ENCODE assay signal across 17 mouse cellular contexts in genomic region chr9:81716980-81717868, GRCm38 (mm10).
"Had no signal": no experiment of that assay in that cellular context is flagged by ENCODE, and none has a peak within 500 bp of the region (broad histone marks: within the 10 kb centered on the region; RNA-seq: fewer than 3 reads in every experiment).

No protein-coding gene starts in this region.

- H3K36me3 ChIP-seq: limb, embryonic 12.5 days; liver, embryonic 13.5 days; lung, embryonic 15.5 days; midbrain, embryonic 12.5 days; neural tube, embryonic 15.5 days had no signal

- H3K9me3 ChIP-seq: limb, embryonic 12.5 days; liver, embryonic 13.5 days; lung, embryonic 15.5 days; midbrain, embryonic 12.5 days; neural tube, embryonic 15.5 days had no signal

- ATAC-seq: intestine, postnatal 0 days; liver, postnatal 0 days; midbrain, embryonic 16.5 days had no signal

- H3K9ac ChIP-seq: limb, embryonic 12.5 days; liver, embryonic 13.5 days; liver, postnatal 0 days; lung, embryonic 15.5 days; midbrain, embryonic 12.5 days; neural tube, embryonic 15.5 days had no signal

- H3K27me3 ChIP-seq: limb, embryonic 12.5 days; liver, embryonic 13.5 days; lung, embryonic 15.5 days; midbrain, embryonic 12.5 days; neural tube, embryonic 15.5 days had no signal

- H3K4me1 ChIP-seq: limb, embryonic 12.5 days; liver, embryonic 13.5 days; lung, embryonic 15.5 days; midbrain, embryonic 12.5 days; neural tube, embryonic 15.5 days had no signal

- H3K4me3 ChIP-seq: layer of hippocampus, adult 2 months; limb, embryonic 12.5 days; liver, embryonic 13.5 days; lung, embryonic 15.5 days; midbrain, embryonic 12.5 days; neural tube, embryonic 15.5 days had no signal

- H3K27ac ChIP-seq: kidney, postnatal 0 days; layer of hippocampus, adult 2 months; limb, embryonic 12.5 days; liver, embryonic 13.5 days; lung, embryonic 15.5 days; macrophage; midbrain, embryonic 12.5 days; neural tube, embryonic 15.5 days; stomach, postnatal 0 days had no signal

- DNase-seq: kidney, adult 9 months; kidney, postnatal 36 days; liver; liver, embryonic 13.5 days; liver, postnatal 0 days; lung, postnatal 14 days; right cerebral cortex, adult 18-20 months had no signal

- H3K4me2 ChIP-seq: limb, embryonic 12.5 days; liver, embryonic 13.5 days; lung, embryonic 15.5 days; midbrain, embryonic 12.5 days; neural tube, embryonic 15.5 days had no signal
